Mouse (Mus musculus) myocyte (in vitro differentiated cells): ENCODE data around the gene Myl10.

Experiments
- E2F4 ChIP-seq: IDR thresholded peaks from one replicate; pipeline ENCODE4 v1.6.1; 2011; ENCODE audit warnings: mild to moderate bottlenecking, control low read depth, moderate library complexity; ENCODE audit not compliant: insufficient read depth
- POLR2A ChIP-seq: IDR thresholded peaks from one replicate; pipeline ENCODE4 v1.6.1; 2011; ENCODE audit warnings: low read depth, mild to moderate bottlenecking, control low read depth, moderate library complexity; ENCODE audit not compliant: insufficient read length
- POLR2AphosphoS2 ChIP-seq: IDR thresholded peaks from one replicate; pipeline ENCODE4 v1.6.1; 2011; ENCODE audit warnings: low read depth, control low read depth; ENCODE audit not compliant: insufficient read length
- TCF12 ChIP-seq: IDR thresholded peaks from one replicate; pipeline ENCODE4 v1.6.1; 2011; ENCODE audit warnings: mild to moderate bottlenecking, control low read depth; ENCODE audit not compliant: poor library complexity, insufficient read depth, severe bottlenecking

- TF ChIP-seq POLR2A (no peak), E2F4 (no peak), TCF12 (no peak), POLR2AphosphoS2 (no peak)
These were observed 46.0 kb downstream of the Myl10 start for GRCm38 (mm10) chr5:136738918-136739317.
